Mouse (Mus musculus) heart, adult 9 months (tissue): ENCODE measurements around the gene Tnrc18.

Experiments
- DNase-seq, 2 experiments: peaks; one replicate each; pipeline ENCODE4 v3.0.0; 2022; ENCODE audit warnings: low spot score in 2 of 2

The Tnrc18 gene

DNA sequence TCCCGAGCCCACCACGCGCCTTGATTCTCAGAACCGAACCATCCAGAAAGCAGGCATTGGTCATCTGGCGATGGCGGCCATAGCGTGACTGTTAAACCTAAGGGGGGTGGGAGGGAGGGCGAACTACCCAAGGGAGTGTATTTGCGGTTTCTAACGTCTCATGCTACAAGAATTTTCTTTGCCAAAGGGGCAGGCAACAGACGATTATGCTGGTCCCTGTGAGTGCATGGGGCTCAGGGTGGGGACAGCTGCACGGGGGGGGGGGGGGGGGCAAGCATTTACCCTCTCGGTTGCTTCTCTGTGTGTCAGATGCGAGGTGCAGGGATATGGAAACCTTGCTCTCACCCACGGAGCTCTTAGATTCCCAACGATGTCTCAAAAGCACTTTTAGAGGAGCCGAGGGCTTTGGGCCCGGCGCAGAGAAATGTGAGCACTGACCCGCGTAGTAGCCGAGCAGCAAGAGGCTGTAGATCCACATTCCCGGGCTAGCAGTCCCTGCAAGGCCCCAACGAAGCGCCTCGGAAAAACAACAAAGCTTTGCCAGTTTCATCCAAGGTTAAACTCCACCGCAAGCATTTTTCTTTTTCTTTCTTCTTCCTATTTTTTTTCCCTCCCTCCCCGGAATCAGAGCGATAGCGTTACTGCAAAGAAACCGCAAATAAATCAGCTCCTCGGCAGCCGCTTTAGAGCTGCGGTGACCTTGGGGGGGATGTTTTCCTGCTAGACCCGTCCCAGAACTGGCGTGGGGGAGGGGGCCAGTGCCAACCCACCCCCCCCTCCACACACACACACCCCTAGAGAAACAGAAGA is 5.0 kb upstream of the Tnrc18 start:
- DNase-seq = peak; percentile 38 to 52

DNA sequence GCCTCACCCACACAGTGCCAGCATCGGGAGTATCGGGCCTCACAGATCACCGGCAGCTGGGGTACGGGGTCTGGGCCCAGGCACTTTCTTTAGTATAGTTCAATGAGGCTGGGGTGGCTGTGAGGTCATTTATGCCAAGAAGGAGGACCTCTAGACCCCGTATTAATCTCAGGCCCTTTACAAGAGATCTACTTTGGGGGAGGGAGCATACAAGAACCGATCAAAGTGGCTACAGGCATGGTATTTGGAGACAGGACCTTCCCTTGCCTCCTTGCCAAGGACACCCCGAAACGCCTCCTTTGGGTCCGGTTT is 4.5 kb upstream of the Tnrc18 start:
- no peak for DNase-seq

DNA sequence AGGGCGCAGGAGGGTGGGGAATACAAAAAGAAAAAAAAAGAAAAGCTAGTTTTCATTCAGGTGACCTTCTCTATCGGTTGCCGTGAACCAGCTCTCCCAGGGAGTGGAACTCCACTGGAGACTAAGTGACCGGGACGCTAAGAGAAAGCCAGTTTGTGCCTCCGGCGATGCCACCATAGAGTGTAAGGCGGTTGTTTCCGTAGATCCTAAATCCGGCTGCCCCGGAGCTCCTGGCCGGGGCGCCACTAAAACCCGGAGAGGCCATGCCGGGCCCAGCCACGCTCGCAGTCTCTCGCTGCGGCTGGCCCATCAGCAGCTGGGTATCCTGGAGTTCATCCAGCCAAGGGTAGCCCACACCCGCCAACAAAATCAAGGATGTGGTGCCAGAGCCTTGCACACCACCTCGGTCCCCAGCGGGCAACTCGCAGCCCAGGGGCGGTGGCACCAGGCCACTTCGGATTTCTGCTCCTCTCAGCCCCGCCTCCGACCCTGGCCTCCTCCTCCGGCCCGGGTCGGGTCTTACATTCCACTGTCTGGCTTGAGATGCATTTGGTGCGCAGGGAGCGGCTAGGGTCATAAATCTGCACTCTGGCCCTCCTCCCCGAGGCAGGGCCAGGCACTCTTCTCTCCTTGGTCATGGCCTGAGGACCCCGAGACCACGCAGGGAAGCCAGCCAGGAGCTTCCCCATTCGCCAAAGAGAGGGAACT is 4.0 kb upstream of the Tnrc18 start:
- peak; percentile 93 to 94 for DNase-seq

DNA sequence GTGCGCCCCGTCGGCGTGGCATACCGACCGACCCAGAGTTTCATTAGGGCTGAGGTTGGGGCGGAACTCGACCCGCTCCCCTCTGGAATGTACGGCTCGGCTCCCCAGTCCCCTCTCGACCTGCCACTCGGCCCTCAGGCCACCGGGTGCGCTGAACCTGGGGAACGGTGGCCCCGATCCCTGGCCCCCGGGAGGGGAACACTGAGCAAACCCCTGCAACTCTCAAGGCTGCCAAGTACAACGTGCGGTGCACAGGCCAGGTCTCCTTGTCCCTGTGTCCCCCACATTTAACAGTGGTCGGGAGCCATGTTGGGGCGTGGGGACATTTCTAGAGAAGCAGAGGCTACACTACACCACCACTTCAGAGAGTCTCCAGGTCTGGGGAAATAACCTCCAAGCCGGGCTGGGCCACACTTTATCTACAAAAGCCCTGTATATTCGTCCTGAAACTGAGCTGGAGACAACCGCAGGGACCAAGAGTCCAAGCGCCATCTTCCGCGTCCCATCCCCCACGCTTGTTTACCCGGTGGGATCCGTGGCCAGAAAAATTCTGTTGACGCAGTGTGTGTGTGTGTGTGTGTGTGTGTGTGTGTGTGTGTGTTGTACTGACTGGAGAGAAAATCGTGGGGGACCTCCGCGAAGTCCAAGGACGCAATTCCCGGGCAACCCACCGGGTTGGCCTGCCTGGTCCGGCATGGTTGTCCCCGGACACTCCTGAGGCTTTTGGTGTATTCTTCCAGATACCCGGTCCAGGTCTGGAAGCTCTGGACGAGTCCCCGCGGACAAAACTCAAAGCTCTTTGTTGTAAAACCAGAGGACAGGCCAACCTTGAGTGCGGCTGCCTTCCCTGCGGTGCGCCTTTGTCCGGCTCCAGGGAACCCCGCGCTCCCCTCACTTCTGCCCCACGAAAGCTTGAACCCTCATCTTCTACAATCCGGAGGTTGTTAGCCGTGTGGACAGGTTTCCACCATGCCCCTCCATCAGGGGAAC is 3.1 kb upstream of the Tnrc18 start:
- peak; percentile 72 to 77 for DNase-seq

DNA sequence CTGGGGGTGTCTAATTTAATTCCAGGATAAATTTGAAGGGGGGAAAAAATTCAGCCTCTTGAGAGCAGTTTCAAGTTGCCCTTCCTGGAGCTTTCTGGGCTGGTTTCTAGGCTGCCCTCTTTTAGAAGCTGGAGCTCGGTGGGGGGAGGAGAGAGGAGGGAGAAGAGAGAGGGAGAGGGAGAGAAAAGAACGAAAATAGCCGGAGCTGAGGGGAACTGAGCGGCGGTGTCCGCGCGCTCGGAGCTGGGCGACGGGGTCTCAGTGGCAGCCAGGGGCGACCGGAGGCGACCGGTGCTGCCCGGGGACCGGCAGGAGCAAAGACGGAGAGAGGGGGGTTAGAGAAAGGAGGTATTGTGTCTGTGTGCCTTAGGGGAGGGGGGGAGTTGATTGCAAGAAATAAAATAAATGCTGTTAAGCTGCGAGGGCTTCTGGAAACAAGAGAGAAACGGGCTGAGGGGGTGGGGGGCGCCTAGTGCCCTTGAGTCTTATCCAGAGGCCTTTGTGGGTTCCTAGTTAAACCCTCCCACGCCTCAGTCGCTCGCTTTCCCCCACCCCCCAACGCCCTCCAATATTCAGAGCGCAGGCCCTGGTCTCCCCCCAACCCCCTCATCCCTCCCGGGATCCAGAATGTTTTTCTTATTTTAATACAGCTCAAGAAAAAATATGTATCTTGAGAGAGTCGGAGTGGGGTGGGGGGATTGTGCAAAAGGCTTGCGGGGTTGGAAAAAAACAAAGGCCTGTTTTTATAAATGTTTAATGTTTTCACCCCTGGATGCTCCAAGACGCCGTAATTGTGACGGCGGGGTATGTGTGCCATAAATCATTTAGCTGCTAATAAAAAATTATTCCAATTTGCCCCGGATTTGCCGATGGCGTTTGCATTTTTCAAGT is 2.2 kb upstream of the Tnrc18 start:
- DNase-seq = peak; percentile 72 to 73

DNA sequence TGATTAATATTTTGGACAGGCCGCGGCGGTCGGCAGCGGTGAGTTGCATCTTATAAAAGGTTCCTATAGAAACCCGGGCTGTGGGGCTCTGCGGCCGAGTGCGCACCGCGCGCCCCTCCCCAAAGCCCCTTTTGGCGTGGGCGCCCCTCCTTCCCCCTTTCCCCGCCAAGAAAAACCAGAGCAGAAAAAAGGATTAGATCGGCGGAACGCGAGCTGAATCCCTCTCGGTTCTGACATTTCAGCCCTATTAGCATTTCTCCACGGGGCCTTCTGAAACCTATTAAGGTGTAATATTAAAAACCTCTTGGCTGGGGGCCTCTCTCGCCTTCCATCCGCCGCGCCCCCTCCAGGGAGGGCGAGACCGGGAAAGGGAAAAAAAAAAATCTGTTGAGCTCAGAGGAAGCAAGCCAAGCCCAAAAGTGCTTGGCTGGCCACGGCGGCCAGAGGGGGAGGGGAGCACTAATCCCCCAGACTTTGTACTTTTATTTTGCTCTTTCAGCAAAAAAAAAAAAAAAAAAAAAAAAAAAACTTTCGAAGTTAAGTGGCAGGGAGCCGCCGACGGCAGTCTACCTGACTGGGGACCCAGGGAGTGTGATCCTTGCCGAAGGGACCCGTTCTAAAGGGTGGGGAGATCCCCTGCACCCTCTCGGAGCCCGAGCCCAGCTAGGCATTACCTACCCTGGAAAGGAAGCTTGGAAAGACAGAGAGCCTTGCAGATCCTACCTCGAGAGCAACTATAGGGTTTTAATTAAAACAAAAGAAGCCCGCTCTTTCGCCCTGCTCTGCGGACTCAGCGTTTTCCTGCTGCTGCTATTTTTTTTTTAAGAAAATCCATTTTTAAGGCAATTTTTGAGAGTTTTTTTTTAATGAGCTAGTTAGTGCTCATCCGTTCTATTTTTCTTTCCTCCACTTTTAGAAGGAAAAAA is 1.2 kb upstream of the Tnrc18 start:
- peak; percentile 81 for DNase-seq

DNA sequence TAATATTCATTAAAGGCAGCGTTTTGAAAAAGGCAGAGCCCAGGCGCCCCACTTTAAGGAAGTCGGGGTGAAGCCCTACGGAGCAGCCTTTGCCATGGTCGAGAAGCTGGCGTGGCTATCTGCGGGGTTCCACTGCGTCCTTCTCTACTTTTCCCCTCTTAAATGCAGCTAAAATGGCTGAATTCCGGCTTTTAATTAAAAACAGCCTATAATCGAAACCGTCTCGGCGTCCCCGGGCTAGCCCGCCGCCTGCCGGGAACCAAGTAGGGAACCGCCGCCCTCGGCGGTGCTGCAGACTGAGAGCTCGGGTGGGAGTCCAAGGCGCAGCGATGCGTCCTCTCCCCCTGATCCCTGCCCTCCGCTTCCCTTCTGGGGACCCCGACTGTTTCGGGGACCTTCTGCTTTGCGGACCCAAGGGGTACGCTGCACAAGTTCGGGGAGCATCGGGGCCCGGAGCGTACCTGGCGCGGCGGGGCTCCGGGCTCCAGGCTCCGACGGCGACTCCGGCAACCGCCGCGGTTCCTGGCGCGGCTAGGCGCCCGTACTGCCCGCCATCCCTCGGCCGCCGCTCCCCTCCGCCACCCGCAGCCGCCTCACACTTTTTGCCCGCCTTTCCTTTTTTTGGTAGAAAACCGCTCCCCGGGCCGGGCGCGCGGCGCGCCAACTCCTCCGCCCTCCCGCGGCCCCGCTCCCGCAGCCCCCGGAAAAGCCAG is 495 bp downstream of the Tnrc18 start:
- peak; percentile 66 to 71 for DNase-seq

DNA sequence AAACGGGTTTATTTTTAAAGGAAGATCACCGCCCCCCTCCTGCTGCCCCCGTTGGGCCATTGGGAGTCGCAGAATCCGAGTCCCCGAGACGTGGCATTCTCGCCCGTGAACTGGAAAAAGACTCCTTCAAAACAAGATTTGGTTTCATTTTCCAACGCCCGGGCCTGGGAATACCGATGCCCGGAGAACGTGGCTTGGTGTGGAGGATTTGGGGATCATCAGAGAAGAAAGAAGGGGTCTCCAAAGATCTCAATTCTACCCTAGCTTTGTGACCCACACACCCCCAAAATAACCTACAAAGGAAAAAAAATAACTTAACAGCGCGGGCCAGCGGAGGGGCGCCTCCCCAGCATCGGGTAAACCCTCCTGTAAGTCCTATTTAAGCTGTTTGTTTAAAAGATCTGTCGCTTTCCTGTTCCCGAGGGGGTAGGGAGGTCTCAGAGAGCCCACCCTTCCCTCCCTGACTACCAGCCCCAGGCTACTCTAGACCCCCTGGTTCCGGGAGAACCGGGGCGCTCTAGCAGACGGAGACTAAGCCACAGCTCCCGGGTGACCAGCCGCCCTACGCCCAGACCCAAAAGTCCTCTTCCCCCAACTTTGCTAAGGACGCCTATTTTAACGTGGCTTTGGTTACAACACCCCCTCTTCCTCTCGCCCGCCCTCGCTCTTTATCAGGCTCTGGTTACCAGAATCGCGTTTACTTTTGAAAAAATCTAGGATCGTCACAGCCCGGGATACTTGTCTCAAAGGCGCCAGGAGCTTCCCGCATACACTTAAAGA is 1.2 kb downstream of the Tnrc18 start:
- DNase-seq = peak; percentile 70 to 79

DNA sequence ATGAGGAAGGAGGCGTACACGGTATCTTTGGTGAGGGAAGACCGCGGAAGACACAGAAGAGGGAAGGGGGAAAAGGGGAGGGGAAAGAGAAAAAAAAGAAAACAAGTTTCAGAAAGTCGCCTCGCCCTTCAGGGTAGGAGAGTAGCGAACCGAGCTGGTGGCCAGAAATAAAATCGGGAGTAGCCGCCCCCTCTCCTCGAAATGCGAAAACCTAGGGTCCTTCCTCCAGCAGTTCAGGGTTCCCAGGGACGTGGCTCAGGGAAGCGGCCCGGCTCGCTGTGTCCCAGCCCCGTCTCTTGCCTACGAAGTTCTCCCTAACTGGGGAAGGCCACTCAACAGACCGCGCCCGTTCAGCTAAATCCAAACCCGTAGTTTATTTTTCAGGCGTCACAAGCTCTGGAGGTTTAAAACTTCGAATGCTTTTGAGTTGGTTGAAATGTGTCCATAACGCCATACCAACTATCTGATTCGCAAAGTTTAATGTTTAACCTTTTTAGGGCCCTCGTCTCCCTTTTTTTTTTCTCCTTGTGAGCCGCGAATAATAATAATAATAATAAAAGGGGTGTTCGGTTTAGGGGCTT is 2.0 kb downstream of the Tnrc18 start:
- DNase-seq = peak; percentile 32 to 39

DNA sequence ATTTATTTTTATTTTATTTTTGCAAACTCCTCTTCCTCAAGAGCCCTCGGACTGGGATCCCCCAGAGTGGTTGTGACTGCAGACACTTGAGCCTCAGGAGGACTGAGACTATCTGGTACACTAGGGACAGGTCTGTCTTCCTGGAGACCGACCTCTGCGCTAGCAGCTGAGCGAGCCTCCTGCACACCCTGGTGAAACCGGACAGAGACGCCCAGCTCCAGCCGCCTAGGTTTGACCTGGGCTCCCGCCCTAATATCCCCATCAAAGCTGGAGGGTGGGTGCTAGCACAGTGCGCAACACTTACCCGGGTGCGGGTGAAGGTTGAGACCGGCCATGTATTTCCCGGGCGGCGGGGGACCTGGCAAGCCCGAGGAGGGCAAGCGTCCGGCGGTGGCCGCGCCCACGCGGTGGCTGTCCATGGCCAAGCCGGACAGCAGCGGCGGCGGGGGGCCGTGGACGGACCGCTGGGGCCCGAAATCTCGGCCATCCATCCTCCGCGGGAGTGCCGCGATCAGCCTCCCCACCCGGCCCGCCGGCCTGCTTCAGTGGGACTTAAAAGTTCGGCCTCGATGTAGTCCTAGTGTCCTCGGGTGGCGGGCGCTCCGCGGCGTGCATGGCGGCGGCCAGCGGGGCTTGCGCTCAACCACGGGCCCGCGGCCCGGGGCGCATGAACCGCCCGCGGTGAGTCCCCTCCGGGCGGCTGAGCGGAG is 2.6 kb downstream of the Tnrc18 start:
- DNase-seq = peak; percentile 52 to 61

DNA sequence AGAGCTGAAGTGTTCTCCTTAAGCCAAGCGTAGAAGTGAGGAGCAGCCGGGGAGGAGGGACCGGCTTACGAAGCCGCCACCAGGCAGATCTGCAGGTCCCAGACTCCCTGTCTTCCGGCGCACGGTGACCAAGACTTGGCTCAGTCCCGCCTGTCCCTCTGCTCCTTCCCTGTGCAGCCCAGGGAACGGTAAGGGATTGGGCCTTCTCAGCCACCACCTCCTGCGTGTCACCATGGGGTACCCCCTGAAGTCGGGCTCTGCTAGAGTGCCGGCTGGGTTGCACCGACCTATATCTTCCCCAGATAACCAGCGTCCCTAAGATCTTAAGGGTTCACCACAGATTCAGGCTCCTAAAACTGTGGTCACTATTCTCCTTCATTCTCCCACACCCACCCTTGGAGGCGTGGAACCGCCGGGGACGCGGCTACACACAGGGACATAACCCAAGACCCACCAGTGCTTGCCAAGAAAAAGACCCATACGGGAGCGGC is 3.3 kb downstream of the Tnrc18 start:
- peak; percentile 51 to 61 for DNase-seq

DNA sequence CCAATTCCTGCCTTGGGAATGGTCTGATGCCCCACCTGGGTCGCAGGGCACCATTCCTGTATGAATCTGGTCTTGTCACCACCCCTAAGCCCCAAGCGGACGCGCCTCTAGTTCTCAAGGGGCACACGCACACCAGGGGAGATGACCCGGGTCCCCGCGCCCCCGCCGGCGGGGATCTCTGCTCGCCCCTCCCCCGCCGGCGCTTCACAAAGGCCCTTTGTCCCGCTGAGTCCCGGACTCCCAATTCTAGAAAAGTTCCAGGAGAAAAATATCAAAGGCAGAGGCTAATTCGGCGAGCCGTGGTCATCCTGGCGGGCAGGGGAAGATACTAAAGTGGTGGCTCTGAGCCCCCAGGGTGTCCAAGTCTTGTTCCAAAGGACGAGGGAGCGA is 3.7 kb downstream of the Tnrc18 start:
- DNase-seq = no peak

DNA sequence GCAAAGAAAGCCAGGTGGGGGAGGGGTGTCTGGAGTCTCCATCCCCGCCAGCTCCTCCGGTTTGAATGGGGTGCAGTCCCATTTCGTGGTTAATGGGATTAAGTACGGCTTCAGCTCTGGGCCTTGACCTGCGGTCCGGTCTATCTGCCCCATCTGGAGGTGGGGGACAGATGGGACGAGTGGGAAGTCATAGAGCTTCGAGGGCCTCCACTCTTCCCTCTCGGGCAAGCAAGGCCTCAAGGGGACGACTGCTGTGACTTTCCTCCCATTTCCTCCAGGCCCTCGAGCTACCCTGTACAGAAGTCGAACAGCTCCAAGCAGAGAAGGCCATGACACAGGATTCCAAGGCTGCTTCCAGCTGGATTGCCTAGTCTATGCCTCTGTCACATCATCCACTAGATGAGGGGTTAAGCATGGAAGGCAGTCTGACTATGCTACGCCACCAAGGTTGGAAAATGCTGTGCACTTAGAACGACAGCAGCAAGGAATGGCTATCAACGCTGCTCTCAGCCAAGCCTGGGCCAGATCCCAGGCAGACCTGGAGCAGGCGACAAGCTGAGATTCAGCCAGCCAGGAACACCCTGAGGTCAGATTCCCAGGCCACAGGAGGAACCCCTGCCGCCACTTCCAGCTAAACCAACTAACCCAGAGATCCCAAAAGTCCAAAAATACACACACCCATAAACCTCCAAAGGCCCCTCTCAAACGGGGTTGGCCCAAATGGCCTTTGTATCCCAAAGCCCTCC is 4.3 kb downstream of the Tnrc18 start:
- DNase-seq = peak; percentile 69 to 80

DNA sequence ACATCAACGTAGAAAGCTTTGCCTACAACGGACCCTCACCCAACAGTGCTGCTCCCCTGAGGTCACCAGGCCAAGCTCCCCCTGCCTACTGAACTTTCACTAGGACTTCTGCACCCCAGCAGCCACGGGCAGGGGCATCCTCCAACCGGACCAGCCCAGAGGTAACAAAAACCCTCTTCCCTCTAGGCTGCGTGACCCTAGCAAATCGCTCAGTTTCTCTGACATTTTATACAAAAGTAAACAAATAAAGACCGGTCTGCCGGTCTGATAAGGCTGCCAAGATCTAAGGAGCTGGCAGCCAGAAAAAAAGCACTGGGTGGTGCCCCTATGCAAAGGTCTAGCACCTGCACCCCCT is 4.9 kb downstream of the Tnrc18 start:
- no peak for DNase-seq

DNA sequence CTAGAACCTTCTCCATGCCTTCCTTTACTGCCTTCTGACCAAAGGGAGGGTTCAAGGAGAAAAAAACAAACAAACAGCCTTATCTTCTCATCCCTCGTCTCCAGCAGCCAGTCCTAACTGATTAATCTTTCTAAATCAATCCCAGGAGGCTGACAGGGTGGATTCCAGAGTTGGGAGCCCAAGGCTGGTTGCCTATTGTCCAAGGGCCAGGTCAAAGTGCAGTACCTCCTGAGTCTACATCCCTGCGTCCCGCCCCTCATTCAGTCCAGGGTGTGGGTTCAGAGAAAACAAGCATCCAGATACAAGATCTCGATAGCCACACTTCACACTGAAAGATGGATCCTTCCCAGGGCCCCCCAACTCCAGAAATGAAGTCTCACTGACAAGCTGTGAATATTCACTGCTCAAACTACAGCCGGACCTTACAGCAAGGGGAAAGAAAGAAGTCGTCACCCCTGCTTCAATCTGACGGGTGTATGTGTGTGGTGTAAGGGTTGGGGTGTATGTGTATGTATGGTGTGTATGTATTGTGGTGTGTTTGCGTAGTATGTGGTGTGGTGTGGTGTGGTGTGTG is 5.5 kb downstream of the Tnrc18 start:
- no peak for DNase-seq
